Mouse (Mus musculus): ENCODE measurements at regions not wholly inside any gene's neighbourhood (a gene's known extent, or its start where the extent isn't known, plus 50 kb on each side); places are given as distances from the start of the nearest gene placed in this dataset.

- 81% methylated on average over 5 of the region's 5 CpGs for WGBS
- Histone ChIP-seq H3K27ac (replicated peaks) (no peak overlapping the region), H3K36me3 (no peaks in the 10 kb centered on the region), H3K9ac (replicated peaks) (no peak overlapping the region), H3K27me3 (no peaks in the 10 kb centered on the region), H3K4me2 (replicated peaks) (no peak overlapping the region), H3K4me3 (no peak overlapping the region), H3K4me1 (no peaks in the 10 kb centered on the region), H3K9me3 (no peaks in the 10 kb centered on the region)
- no peak for ATAC-seq (replicated peaks)
Observed at GRCm38 (mm10) chr3:103408724-103409123, 129.6 kb downstream of the Trim33 start.

GRCm38 (mm10) chr3:103412247-103412646 is 133.2 kb downstream of the Trim33 start:
- 88% methylated on average over 2 of the region's 2 CpGs for WGBS
- no peaks in the 10 kb centered on the region for H3K36me3 ChIP-seq
- no peak overlapping the region for H3K4me2 ChIP-seq (replicated peaks)
- no peak overlapping the region for H3K4me3 ChIP-seq
- no peak overlapping the region for H3K27ac ChIP-seq (replicated peaks)
- no peak for ATAC-seq (replicated peaks)
- H3K4me1 ChIP-seq: no peaks in the 10 kb centered on the region
- H3K9me3 ChIP-seq: no peaks in the 10 kb centered on the region
- H3K9ac ChIP-seq (replicated peaks): no peak overlapping the region
- H3K27me3 ChIP-seq: no peaks in the 10 kb centered on the region

- Histone ChIP-seq H3K9me3 (no peaks in the 10 kb centered on the region), H3K27me3 (no peaks in the 10 kb centered on the region), H3K27ac (replicated peaks) (no peak overlapping the region), H3K9ac (replicated peaks) (no peak overlapping the region), H3K4me1 (peaks cover 6% of the 10 kb centered on the region), H3K4me2 (replicated peaks) (no peak overlapping the region), H3K4me3 (no peak overlapping the region), H3K36me3 (no peaks in the 10 kb centered on the region)
- no peak for ATAC-seq (replicated peaks)
- 90% methylated on average over 8 of the region's 8 CpGs for WGBS
Observed at GRCm38 (mm10) chr3:103415051-103415695, 136.1 kb downstream of the Trim33 start.

GRCm38 (mm10) chr3:103416296-103416695 is 137.2 kb downstream of the Trim33 start:
- Histone ChIP-seq H3K4me2 (replicated peaks) (no peak overlapping the region), H3K9me3 (no peaks in the 10 kb centered on the region), H3K27ac (replicated peaks) (no peak overlapping the region), H3K36me3 (no peaks in the 10 kb centered on the region), H3K4me1 (peaks cover 17% of the 10 kb centered on the region), H3K9ac (replicated peaks) (no peak overlapping the region), H3K27me3 (no peaks in the 10 kb centered on the region), H3K4me3 (no peak overlapping the region)
- no peak for ATAC-seq (replicated peaks)
- 26% methylated on average over 2 of the region's 2 CpGs for WGBS

- Histone ChIP-seq H3K27me3 (no peaks in the 10 kb centered on the region), H3K9ac (replicated peaks) (no peak overlapping the region), H3K9me3 (no peaks in the 10 kb centered on the region), H3K36me3 (no peaks in the 10 kb centered on the region), H3K27ac (replicated peaks) (no peak overlapping the region), H3K4me3 (no peak overlapping the region), H3K4me1 (peaks cover 21% of the 10 kb centered on the region), H3K4me2 (replicated peaks) (no peak overlapping the region)
- ATAC-seq (replicated peaks): no peak
- 93% methylated on average over 4 of the region's 4 CpGs for WGBS
Observed at GRCm38 (mm10) chr3:103417781-103418180, 138.7 kb downstream of the Trim33 start.

GRCm38 (mm10) chr3:103419761-103420620 is 140.9 kb downstream of the Trim33 start:
- Histone ChIP-seq H3K9ac (replicated peaks) (no peak overlapping the region), H3K4me2 (replicated peaks) (no peak overlapping the region), H3K27ac (replicated peaks) (no peak overlapping the region), H3K4me3 (no peak overlapping the region), H3K9me3 (no peaks in the 10 kb centered on the region), H3K4me1 (peaks cover 21% of the 10 kb centered on the region), H3K36me3 (no peaks in the 10 kb centered on the region), H3K27me3 (no peaks in the 10 kb centered on the region)
- WGBS: 14% methylated on average over 4 of the region's 4 CpGs
- ATAC-seq (replicated peaks): no peak

GRCm38 (mm10) chr3:103420621-103421274 is 141.7 kb downstream of the Trim33 start:
- H3K36me3 ChIP-seq: no peaks in the 10 kb centered on the region
- H3K4me1 ChIP-seq: peaks cover 21% of the 10 kb centered on the region
- no peak overlapping the region for H3K4me3 ChIP-seq
- no peak overlapping the region; the same call in 1 of the 2 replicates for H3K27ac ChIP-seq (replicated peaks)
- peak; percentile 44; the same call in 1 of the 2 replicates for ATAC-seq (replicated peaks)
- no peak overlapping the region for H3K9ac ChIP-seq (replicated peaks)
- H3K9me3 ChIP-seq: no peaks in the 10 kb centered on the region
- H3K27me3 ChIP-seq: no peaks in the 10 kb centered on the region
- no peak overlapping the region for H3K4me2 ChIP-seq (replicated peaks)
- 62% methylated on average over 12 of the region's 12 CpGs for whole genome bisulfite sequencing

GRCm38 (mm10) chr3:103421275-103421621 is 142.2 kb downstream of the Trim33 start:
- 48% methylated on average over 9 of the region's 9 CpGs for whole genome bisulfite sequencing
- Histone ChIP-seq H3K27ac (replicated peaks) (no peak overlapping the region; the same call in 1 of the 2 replicates), H3K4me2 (replicated peaks) (no peak overlapping the region), H3K9me3 (no peaks in the 10 kb centered on the region), H3K27me3 (no peaks in the 10 kb centered on the region), H3K36me3 (no peaks in the 10 kb centered on the region), H3K4me3 (no peak overlapping the region), H3K9ac (replicated peaks) (no peak overlapping the region), H3K4me1 (peaks cover 21% of the 10 kb centered on the region)
- no peak for ATAC-seq (replicated peaks)

GRCm38 (mm10) chr3:103422806-103423205 is 143.7 kb downstream of the Trim33 start:
- Histone ChIP-seq H3K9ac (replicated peaks) (no peak overlapping the region), H3K9me3 (no peaks in the 10 kb centered on the region), H3K36me3 (no peaks in the 10 kb centered on the region), H3K4me3 (no peak overlapping the region), H3K27me3 (no peaks in the 10 kb centered on the region), H3K4me2 (replicated peaks) (no peak overlapping the region), H3K4me1 (peaks cover 21% of the 10 kb centered on the region), H3K27ac (replicated peaks) (no peak overlapping the region)
- 85% methylated on average over 12 of the region's 12 CpGs for WGBS
- ATAC-seq (replicated peaks): no peak

- Histone ChIP-seq H3K27me3 (no peaks in the 10 kb centered on the region), H3K27ac (replicated peaks) (no peak overlapping the region), H3K9ac (replicated peaks) (no peak overlapping the region), H3K4me3 (no peak overlapping the region), H3K36me3 (no peaks in the 10 kb centered on the region), H3K9me3 (no peaks in the 10 kb centered on the region), H3K4me1 (peaks cover 21% of the 10 kb centered on the region), H3K4me2 (replicated peaks) (no peak overlapping the region)
- WGBS: 80% methylated on average over 4 of the region's 4 CpGs
- ATAC-seq (replicated peaks): no peak
Observed at GRCm38 (mm10) chr3:103423290-103423689, 144.2 kb downstream of the Trim33 start.

- no peak overlapping the region for H3K9ac ChIP-seq (replicated peaks)
- no peak overlapping the region for H3K4me3 ChIP-seq
- no peaks in the 10 kb centered on the region for H3K27me3 ChIP-seq
- no peak for ATAC-seq (replicated peaks)
- H3K4me1 ChIP-seq: peaks cover 7% of the 10 kb centered on the region
- no peak overlapping the region for H3K4me2 ChIP-seq (replicated peaks)
- no peaks in the 10 kb centered on the region for H3K9me3 ChIP-seq
- no peak overlapping the region for H3K27ac ChIP-seq (replicated peaks)
- no peaks in the 10 kb centered on the region for H3K36me3 ChIP-seq
- WGBS: 87% methylated on average over 19 of the region's 19 CpGs
Observed at GRCm38 (mm10) chr3:103425812-103426430, 146.8 kb downstream of the Trim33 start.

GRCm38 (mm10) chr3:103429227-103429788 is 145.7 kb upstream of the Syt6 start:
- Histone ChIP-seq H3K27me3 (no peaks in the 10 kb centered on the region), H3K27ac (replicated peaks) (peak overlapping the region; percentile 51; the same call in 1 of the 2 replicates), H3K9me3 (no peaks in the 10 kb centered on the region), H3K36me3 (no peaks in the 10 kb centered on the region), H3K9ac (replicated peaks) (no peak overlapping the region), H3K4me1 (no peaks in the 10 kb centered on the region), H3K4me3 (no peak overlapping the region), H3K4me2 (replicated peaks) (no peak overlapping the region)
- WGBS: 16% methylated on average over 5 of the region's 5 CpGs
- ATAC-seq (replicated peaks): no peak

All from forebrain, embryonic 15.5 days (tissue).